Mouse (Mus musculus) kidney, adult 8-10 months (tissue): ENCODE data around the gene 2210011C24Rik.
A peak's percentile ranks its signal among the peaks of the same experiment; 100 is the strongest.
"Not testable (repeated sequence)": the region's sequence is repeated elsewhere in the genome, so short reads cannot be mapped to it uniquely, and the experiment has no call there.

Source experiments
- DNase-seq, 2 experiments: peaks; one replicate each; pipeline ENCODE4 v3.0.0; 2022

Gene 2210011C24Rik

DNA sequence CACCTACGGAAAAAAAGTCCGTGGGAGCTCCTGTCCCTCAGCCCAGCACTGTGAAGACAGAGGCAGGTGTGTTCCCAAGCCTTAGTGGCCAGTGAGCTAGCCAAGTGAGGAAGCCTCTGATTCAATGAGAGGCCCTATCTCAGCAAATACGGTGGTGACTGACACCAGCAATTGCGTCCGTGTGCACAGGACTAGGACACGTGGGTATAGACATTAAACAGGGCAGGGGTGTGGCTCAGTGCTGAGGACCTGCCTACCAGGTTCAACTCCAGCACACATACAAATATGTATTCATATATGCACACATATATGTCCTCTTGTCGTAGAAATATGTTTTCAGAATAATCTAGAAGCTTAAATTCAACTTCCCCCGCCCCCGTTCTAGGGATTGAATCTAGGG lies 7.8 kb upstream of the 2210011C24Rik start:
- no peak for DNase-seq

DNA sequence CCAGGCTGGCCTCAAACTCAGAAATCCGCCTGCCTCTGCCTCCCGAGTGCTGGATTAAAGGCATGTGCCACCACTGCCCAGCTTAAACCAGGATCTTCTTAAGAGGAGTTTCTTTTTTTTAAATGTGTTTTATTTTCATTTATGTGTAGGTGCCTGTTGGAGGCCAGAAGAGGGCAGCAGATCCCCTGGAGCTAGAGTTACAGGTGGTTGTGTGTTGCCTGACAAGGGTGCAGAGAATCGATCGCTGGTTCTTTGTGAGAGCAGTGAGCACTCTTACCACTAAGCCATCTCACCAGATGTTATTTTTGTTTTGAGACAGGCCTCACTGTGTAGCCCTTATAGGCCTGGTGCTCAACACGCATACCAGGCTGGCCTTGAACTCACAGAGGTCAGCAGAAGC lies 3.9 kb upstream of the 2210011C24Rik start:
- no peak for DNase-seq

DNA sequence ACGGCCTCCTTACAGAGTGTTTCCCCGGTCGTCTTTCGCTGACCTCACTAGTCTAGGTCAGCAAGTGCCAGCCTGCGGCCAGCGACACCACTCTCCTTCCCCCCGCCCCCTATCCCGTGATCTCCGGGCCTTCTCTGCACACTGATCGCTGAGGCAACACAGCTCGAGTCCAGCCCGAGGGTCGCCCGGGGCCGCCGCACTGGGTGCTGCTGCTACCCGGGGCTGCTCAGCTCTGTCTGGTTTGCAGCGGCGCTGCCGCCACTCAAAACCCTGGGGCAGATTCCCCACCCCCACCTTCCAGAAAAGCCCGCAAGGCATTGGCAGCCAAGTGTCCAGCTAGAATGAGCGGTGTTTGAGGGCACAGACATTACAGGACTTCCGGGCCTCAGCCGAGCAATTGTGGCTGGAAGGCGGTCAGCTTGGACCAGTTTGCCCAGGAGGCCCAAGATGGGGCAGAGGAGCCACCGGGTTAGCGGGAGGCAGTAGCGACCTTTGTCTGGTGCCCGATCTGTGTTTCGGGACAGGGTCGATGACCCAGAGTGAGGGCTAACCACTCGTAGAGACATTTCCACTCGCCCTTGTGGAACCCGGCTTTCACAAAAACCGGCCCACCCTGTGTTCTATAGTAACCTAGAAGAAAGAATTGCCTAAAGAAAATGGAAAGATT lies 661 bp upstream of the 2210011C24Rik start:
- peak in 1 of 2 experiments; percentile 61 for DNase-seq

DNA sequence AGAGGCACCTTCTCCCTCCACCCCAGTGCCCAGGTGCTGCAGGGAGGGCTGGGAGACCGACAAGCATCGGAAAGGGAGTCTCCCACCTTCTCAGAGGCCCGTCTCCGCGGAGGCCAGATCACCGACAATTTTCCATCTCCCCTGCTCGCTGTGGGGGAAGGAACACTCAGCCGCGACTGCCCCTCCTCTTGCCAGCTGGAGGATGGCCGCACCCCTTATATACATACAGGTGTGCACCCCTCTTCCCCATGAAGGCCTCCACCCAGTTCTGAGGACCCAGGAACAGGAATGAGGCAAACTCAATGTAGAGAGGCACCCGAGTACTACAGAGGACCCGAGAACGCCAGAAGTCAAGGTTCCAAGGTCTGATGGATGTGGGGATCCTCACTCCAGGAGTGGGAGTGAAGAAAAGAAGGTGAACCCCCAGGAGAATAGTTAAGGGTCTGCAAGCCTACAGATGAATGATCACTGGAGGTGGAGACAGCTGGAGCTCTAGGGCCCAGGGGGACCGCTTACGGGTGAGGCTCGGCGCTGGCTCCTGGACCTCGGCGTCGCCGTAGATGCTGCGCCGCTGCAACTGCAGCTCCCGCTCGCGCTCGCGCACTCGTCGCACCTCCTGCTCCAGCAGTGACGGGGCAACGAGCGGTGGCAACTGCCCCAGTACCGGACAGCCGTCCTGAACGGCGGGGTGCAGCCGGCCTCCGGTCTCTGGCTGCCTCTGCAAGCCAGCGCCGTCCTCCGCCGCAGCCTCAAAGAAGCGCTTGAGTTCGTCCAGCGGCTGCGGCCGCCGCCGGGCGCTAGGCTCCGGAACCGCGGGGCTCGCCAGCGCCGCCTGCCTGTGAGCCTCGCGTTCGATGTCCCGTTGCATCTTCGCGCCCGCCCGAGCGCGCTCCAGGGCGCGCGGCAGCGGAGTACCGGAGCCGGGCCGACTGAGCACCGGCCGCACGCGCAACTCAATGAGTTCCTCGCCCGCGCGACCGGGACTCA lies 1.1 kb downstream of the 2210011C24Rik start:
- DNase-seq, result peak; percentile 57 to 78

DNA sequence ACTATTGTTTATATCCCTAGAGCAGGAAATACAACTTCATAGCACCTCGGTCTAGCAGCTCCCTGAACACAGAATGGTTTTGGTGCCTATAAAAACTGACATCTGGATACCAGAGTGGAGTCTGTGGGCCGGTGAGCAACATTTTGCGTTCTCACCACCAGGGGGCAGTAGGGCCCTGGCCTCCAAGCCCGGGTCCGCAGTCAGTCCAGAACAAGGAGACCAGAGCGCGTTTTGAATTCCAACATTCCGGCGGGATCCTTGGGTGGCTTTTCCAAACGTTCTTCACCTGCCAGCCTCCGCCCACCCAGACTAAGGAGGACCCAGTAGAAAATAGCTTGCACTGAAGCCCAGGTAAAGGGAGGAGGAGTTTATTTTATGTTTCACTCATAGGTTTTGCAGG lies 2.1 kb downstream of the 2210011C24Rik start:
- DNase-seq, result peak; percentile 88 to 94

DNA sequence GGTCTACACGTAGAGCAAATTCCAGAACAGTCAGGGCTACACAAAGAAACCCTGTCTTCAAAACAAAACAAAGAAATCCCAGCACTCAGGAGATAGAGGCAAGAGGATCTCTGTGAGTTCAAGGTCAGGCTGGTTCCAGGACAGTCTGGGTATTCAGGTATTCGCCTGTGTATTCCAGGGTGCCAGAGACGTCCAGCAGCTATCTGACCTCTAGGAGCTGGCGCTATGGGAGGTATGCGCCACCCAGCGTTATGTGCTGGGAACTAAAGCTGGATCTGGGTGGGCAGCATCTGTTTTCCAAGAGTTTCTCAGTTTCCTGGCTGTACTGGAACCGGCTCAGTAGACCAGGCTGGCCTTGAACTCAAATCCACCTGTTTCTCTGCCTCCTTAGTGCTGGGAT lies 3.6 kb downstream of the 2210011C24Rik start:
- no peak for DNase-seq

DNA sequence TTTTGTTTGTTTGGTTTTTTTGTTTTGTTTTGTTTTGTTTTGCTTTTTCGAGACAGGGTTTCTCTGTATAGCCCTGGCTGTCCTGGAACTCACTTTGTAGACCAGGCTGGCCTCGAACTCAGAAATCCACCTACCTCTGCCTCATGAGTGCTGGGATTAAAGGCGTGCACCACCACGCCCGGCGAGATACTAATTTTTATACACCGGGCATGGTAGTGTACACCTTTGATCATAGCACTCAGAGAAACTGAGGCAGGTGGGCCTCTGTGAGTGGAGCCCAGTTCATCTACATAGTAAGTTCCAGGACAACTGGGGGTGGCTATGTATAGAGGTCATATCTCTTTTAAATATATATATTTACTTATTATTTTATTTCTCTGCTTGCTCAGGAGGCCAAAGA lies 6.5 kb downstream of the 2210011C24Rik start:
- DNase-seq, result not testable (repeated sequence)

DNA sequence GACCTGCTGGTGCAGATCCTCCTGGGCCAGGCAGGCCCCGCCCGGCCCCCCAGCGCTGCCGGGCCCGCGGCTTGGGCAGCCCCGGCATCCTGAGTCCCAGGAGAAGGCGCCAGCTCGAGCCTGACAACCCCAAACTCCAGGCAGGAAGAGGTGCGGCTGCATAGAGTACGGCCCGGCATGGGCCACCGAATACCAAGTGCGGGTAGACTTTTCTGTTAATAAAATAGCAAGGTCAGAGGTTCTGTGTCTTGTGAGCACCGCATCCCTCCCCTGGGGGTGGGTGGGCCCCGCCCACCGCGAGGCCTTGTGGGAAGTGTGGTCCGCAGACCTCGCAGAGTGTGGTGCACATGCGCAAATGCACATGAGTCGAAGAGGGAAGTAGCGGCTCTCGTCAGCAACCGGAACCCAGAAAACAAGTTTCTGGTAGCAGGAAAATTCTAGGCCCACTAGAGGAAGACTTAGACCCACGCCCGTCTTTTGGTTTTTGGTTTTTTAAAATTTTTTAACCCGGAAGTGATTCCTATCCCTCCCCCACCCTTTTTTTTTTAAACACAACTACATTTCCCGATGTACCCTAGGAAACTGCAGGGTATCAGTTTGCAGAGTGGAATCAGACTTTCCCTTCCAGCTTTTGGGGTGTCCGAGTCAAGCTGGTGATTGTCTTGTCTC lies 7.3 kb downstream of the 2210011C24Rik start:
- peak; percentile 96 to 97 for DNase-seq

DNA sequence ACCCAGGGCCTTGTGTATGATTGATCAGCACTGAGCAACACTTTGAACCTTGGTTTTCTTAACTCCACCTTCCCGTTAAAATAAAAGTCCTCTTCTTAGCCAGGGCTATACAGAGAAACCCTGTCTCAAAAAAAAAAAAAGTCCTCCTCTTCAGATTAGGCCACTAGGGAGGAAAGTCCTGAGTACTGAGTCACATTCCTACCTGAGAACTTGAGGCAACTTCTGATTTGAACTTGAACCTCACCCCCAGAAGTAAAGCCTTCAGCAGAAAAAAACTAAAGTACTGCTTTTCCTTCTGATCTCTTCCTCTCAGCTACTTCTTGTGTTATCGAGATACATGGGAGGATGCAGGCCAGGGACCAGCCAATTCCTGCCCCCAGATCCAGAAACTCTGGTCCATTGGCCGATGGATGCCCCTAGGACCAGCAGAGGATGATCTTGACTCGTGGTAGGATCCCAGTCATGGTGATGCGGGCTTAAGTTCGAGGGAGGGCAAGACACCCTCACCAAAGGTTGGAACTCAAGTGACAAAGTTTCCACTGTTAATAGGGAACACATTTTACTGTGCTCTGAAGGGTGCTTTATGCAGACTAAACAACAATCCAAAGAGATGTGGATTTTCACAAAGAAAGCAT lies 8.2 kb downstream of the 2210011C24Rik start:
- no peak for DNase-seq

DNA sequence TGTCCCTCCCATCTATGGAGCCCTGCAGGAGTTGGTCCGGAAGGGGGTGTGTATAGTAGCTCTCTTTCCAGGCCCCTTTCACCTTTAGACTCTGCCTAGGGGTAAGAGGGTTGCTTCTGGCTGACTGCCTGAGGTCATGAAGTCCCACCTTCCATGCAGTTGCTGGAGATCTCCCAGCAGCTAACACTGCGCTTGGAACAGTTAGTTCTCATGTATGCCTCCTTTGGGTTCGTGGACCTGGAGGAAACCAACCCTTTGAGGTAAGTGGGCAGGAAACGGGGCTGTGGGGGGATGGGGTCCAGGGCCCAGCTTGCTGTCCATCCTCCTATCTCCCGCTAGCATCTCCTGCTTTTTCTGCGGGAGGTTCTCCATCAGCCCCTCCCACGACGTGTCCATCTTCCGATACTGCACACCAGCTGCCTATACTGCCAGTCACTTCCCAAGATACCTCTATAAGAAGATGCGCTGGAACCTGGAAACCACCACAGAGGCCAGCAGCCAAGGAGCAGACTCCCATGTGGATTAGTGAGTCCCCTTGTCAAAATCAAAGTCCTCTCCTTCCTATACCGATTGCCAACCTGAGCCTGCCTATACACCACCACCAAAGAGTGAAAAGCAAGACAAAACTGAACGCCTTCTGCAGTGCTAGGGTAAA lies 8.9 kb downstream of the 2210011C24Rik start:
- DNase-seq, result peak; percentile 65 to 67

DNA sequence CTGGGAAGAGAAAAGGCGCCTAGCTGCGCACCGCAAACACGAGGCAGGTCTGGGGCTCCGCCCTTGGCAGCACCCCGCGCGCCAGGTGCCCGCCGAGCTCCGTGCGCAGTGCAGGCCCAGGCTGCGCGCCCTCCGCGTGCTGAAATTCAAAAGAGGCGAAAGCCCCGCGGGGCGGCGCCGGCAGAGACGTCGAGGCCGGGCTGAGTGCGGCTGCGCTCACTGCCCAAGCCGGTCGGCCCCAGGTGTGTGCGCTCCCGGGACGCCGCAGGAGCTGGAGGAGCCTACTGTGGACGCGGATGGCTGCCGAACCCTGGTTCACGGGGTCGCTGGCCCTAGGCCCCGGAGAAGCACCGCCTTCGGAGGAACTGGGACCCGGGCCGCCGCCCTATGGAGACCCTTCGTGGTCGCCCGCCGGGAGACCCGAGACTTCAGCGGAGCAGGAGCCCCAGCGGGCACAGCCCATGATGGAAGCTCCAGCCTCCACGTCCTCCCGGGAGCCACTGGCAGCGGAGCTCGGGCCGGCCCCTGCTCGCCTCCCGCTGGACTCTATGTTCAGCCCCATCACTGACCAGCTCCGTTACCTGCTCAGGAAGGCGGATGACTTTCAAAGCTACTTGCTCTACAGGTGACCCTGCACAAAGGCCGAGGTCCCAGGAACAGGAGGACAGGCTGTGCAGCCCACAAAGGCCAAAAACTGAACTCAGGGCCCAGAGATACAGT lies 10.5 kb downstream of the 2210011C24Rik start, which contains the start of gene 1700067K01Rik:
1700067K01Rik (plus strand) TSS at position 222 of the 720 bp plus-strand sequence.
- no peak for DNase-seq

DNA sequence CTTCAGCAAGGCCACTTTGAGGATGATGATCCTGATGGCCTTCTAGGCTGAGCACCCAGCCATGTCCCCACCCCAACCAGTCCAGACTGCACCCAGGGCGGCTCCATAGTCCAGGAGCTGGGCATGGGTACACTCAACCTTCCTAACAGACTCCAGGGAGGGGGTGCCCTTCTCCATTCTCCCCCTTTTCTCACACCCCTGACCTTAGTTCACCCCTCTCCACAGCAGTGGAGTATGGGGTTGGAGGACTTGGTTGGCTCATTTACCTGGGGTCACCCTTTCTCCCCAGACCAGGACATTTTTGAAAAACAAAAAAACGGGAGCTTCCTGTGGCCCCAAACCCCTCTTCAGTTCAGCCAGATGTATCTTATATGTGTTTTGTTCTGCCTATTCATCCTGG lies 12.1 kb downstream of the 2210011C24Rik start:
- no peak for DNase-seq

DNA sequence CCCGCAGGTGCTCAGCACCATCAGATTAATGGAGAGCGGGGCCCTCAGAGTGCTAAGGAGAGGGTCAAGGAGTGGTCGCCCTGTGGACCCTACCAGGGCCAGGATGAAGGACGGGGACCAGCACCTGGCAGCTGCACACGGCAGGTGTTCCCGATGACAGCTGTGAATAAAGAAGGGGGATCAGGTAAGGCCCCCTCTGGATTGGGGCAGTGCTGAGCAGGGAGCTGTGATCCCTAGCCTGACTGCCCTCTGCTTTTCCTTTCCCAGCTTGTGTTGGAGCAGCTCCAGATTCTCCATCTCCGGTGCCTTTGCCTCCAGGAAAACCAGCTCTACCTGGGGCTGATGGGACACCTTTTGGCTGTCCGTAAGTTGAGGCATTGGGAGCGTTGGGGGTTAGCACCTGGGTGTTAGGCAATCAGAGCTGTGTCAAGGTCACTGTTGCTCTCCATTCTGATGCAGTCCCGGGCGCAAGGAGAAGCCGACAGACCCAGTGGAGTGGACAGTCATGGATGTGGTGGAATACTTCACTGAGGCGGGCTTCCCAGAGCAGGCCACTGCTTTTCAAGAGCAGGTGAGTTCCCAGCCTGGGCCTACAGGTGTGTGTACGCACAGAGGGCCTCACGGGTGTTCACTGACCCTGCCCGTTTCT lies 12.8 kb downstream of the 2210011C24Rik start:
- DNase-seq, result no peak

DNA sequence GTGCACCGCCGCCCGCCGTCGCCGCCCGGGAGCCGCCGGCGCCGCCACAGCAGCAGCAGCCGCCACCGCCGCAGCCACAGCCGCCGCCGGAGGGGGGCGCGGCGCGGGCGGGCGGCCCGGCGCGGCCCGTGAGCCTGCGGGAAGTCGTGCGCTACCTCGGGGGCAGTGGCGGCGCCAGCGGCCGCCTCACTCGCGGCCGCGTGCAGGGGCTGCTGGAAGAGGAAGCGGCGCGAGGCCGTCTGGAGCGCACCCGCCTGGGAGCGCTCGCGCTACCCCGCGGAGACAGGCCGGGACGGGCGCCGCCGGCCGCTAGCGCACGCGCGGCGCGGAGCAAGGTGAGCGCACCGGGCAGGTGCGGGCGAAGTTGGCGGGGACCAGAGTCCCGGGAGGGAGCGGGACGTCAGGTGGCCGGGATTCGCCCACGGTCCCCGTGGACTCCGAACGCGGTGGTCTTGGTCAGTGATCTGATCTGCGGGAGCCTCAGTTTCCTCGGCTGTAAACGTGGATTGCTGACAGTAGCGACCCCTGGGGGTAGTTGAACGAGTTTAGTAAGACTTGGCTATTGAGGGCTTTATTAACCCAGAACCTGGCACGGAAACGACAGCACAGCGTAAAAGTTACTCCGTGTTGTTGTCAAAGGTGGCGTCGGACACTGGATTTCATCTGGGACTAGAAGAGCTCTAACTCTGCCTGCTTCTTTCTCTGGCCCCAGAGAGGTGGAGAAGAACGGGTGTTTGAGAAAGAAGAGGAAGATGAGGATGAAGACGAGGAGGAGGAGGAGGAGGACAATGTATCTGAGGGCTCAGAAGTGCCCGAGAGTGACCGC lies 13.5 kb downstream of the 2210011C24Rik start:
- DNase-seq, result peak; percentile 62 to 71

DNA sequence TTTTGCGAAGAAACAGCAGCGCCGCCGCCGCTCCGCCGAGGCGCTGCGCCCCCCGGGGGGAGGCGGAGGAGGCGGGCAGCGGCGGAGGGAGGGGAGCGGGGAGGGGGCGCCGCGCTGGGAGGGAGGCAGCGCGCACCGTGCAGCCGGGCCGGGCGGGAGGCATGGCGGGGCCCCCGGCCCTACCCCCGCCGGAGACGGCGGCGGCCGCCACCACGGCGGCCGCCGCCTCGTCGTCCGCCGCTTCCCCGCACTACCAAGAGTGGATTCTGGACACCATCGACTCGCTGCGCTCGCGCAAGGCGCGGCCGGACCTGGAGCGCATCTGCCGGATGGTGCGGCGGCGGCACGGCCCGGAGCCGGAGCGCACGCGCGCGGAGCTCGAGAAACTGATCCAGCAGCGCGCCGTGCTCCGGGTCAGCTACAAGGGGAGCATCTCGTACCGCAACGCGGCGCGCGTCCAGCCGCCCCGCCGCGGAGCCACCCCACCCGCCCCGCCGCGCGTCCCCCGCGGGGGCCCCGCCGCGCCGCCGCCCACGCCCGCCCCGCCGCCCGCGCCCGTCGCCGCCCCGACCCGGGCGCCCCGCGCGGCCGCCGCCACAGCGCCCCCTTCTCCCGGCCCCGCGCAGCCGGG lies 14.3 kb downstream of the 2210011C24Rik start, which contains the start of gene Samd1:
Samd1 (plus strand) TSS at position 162 of the 631 bp plus-strand sequence.
- DNase-seq, result peak in 1 of 2 experiments; percentile 54

DNA sequence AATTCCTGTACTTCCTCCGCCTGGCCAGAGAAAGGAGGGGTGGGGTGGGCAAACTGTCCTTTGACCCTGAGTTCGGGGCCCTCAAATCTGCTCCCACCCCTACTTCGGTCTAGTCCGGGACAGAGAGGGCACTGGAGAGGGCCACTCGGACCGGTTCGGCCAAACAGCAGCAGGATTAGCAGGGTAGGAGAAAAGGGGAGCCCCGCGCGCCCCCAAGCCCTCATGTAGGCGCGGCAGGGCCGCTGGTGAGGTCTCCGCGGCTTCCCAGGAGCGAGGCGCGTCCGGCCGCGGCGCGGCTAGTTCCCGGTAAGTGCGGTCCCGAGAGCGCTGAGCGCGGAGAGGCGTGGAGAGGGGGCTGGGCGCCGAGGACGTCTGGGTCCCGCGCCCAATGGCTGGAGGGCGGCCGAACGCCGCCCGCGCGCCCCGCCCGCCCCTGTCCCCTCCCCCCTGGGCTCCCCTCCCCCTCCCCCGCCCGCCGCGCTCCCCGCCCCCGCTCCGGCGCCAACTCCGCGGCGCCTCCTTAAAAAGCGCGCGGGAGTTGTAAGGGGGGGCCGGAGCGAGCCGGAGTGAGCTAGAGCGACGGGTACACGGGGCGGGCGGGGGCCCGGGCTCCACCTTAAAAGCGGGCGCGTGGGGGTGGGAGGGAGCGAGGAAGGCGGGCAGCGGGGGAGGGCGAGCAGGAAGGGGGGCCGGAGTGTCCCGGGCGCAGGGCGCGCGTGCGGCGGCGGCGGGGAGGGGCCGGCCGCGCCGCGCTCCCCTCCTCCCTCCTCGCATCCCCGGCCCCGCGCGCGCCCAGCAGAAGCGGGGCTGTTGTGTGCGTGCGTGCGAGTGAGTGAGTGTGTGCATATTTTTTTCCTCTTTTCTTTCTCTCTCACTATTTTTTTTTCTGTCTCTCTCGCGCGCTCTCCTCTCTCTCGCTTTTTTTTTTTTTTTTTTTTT lies 15.1 kb downstream of the 2210011C24Rik start:
- peak; percentile 82 to 86 for DNase-seq

DNA sequence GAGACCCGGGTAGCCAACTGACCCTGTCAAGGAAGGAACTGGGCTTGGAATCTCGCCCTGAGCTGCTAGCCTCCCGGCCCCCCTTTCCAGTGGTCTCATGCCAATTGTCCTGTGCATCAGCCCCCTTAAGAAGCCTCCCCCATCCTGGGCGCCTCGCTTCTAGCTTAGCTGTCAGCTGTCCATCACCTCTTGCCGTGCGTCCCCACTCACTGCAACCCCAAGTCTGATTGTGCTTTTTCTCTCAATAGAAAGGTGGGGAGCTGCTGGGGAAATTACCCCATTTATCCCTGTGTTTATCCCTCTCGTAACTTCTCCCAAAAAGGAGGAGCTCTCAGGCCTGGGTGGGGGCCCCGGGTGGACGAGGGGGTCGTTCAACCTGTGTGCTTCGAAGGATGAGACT lies 16.0 kb downstream of the 2210011C24Rik start:
- no peak for DNase-seq

DNA sequence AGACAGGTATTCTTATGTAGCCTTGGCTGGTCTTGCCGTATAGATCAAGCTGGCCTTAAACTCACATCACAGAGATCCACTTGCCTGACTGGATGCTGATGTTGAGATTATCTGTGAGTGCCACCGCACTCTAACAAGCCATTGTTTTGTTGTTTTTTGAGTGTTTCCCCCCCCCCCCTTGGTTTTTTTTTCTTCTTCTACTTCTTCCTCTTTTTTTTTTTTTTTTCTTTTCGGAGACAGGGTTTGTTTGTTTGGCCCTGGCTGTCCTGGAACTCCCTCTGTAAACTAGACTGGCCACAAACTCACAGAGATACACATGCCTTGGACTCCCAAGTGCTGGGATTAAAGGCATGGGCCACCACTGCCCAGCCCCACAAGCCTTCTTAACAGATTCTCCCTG lies 17.9 kb downstream of the 2210011C24Rik start:
- no peak for DNase-seq
